Mouse (Mus musculus): ENCODE data around the gene Mr1.
A peak's percentile ranks its signal among the peaks of the same experiment; 100 is the strongest.
"Not testable (repeated sequence)": the region's sequence is repeated elsewhere in the genome, so short reads cannot be mapped to it uniquely, and the experiment has no call there.

The Mr1 gene

DNA sequence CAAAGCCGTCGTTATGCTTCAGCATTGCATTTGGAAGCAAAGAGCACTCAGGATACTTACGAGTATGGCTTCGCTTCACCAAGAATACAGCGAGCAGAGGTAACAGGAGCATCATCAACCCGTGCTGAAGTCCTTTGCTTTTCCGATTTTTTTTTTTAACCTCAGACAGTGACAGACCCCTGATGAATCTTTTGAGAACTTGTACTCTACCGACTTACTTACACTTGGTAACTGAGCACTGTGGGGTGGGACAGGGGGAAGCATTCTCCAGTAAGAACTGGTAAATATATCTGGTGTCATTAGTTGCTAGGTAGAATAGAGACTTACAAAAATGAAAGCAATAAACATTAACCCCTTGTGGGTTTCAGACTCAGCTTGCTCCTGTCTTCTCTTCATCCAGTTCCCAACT is at the start of gene Mr1:
Gene Mr1 (minus strand): TSS at position 243 of the 409 bp plus-strand sequence.
- no peak for DNase-seq (ENCODE audit: low spot score in 2 of 2)

DNA sequence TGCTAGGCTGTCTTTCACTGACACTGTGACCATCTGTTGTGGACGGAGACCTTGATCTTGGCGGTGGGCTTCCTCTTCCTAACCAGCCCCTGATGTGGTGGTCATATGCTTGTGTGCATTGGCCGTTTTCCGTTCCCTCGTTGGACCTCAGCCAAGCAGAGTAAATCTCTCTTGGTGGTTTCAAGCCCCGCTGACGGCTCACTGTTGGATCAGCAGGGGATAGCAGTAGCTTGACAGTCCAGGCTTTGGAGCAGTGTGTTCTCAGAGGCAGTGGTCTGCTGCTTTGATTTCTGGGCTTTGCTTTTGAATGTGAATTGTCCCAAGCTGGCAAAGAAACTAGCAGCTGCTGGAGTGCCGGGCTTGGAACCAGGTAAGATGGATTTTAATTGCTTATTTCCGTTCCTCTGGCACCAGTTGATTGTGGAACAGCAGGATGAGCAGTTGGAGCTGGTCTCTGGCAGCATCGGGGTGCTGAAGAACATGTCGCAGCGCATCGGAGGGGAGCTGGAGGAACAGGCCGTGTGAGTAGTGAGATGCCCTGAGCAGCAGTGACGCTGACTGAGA is 46.3 kb upstream of the Mr1 start:
- DNase-seq (ENCODE audit: low spot score in 2 of 2) = no peak

DNA sequence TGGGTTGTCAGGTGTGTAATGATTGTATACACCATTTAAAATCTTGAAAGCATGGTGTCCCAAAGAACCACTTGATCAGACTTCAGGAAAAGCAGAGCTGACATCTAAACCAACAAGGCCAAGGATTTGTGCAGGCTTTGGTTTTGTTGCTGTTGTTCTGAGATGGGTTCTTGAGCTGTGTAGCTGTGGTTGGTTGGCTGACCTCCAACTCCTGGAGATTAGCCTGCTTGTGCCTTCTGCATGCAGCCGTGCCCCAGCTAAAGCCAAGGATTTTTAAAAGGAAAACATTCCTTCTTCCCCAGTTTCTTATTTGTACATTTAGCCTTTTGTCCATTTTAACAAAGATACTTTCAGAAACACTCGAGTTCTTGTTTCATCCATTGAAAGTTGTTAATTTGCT is 45.1 kb upstream of the Mr1 start:
- no peak for DNase-seq (ENCODE audit: low spot score in 2 of 2)

DNA sequence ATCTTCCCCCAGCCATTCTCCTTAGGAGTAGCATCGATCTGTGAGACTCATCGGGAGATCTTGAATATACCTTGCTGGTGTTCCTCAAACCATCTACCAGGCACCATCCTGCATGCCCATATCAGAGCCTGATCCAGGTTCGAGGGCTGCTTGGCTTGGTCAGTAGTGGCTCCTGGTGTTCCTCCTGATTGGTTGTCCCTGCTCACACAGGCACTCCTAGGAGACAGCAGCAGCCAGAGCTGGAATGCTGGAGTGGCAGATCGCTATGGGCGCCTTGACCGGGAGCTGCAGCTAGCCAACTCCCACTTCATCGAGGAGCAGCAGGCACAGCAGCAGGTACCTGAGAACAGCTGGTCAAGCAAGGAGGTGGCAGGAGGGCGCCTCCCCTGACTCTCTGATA is 44.6 kb upstream of the Mr1 start:
- no peak for DNase-seq (ENCODE audit: low spot score in 2 of 2)

DNA sequence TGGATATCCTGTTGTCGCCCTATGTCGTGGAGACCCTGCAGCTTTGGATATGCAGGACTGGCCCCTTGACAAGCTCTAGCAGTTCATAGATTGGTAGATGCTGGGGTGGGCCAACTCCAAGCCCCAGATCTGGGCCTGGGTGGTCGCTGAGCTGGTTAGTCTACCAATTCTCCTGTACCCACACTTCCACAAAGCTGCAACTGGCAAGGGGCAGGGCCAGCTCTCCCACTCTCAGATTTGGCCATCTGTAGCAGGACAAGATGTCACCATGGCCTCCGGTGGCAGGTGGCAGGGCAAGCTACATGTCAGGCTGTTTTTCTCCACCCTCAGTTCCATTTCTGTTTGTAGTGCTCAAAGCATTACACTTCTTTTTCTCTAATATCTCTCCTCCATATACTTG is 42.0 kb upstream of the Mr1 start:
- DNase-seq (ENCODE audit: low spot score in 2 of 2) = no peak

DNA sequence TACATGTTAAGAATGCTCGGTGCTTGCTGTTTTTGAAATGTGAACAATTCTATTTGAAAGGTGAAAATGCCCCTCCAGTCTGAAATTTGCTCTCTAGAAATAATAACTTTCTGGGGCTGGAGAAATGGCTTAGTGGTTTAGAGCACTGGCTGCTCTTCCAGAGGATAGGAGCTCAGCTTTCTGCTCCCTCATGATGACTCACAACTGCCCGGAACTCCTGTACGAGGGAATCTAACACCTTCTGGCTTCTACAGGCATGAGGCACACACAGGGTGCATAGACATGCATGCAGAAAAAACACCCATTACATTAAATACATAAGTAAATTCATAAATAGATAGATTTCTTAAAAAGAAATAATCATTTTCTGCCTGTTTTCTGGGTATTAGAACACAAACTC is 37.6 kb upstream of the Mr1 start:
- DNase-seq (ENCODE audit: low spot score in 2 of 2) = no peak

DNA sequence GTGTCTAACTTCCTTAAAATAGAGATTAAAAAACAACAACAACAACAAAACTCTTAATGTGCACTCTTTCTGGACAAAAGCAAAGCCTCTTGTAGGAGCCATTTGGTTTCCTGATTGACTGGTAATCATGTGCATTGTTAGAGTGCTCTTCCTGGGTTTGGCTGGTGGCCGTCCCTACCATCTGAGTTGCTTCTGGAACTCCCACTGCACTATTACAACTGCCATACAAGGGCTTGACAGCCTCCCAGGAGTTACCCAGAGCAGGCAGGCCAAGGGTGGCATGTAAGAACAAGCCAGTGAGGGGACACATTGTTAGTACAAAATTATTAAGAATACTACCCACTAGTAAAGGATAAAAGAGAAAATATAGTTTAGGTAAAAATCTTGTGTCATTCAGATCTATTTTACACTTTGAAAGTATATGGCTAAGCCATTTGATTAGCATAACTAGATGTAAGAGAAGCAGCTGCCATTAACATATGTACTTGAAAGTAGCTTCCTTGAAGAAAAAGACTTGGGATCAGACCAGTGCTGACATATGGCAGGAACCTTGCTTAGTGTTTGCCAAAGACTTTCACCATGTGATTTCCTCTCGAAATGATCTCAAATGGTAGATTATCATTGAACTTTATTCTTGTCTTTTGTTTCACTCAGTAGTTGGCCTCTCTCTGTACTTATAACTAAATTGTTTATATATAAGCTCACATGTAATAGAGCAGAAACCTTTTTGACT is 31.7 kb upstream of the Mr1 start:
- DNase-seq (ENCODE audit: low spot score in 2 of 2) = no peak

DNA sequence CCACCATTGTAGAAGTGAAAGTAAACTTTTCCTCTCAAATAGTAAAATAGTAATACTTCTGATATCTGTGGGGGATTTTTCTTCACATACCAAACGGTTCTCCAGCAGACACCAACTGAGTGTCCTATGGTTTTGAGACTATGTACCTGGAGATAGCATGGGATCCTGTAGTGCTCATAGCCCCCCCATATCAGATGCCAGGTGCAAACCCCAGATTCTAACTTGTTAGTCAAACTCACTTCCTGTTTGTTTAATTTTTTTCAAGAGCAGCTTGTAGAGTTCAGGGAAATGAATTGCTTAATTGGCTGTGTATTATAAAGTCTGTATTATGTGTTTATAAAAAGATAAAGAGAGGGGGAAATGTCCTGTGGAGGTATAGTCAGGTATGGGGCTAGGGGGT is 27.8 kb upstream of the Mr1 start:
- DNase-seq (ENCODE audit: low spot score in 2 of 2) = no peak

DNA sequence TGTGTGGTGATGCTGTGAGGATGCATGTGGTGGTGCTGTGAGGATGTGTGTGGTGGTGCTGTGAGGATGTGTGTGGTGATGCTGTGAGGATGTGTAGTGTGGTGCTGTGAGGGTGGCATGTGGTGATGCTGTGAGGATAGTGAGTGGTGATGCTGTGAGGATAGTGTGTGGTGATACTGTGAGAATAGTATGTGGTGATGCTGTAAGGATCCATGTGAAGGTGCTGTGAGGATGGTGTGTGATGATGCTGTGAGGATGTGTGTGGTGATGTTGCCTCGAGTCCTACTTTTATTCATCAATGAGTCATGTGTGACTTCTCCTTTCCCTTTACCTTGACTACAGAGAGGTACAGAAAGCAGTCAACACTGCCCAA is 27.0 kb upstream of the Mr1 start:
- not testable (repeated sequence) for DNase-seq (ENCODE audit: low spot score in 2 of 2)

DNA sequence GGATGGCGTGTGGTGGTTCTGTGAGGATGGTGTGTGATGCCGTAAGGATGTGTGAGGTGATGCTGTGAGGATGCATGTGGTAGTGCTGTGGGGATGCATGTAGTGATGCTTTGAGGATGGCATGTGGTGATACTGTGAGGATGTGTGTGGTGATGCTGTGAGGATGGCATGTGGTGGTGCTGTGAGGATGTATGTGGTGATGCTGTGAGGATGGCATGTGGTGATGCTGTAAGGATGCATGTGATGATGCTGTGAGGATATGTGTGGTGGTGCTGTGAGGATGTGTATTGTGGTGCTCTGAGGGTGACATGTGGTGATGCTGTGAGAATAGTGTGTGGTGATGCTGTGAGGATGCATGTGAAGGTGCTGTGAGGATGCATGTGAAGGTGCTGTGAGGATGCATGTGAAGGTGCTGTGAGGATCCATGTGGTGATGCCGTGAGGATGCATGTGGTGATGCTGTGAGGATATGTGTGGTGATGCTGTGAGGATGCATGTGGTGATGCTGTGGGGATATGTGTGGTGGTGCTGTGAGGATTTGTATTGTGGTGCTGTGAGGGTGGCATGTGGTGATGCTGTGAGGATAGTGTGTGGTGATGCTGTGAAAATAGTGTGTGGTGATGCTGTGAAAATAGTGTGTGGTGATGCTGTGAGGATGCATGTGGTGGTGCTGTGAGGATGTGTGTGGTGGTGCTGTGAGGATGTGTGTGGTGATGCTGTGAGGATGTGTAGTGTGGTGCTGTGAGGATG is 26.5 kb upstream of the Mr1 start:
- DNase-seq (ENCODE audit: low spot score in 2 of 2) = no peak

DNA sequence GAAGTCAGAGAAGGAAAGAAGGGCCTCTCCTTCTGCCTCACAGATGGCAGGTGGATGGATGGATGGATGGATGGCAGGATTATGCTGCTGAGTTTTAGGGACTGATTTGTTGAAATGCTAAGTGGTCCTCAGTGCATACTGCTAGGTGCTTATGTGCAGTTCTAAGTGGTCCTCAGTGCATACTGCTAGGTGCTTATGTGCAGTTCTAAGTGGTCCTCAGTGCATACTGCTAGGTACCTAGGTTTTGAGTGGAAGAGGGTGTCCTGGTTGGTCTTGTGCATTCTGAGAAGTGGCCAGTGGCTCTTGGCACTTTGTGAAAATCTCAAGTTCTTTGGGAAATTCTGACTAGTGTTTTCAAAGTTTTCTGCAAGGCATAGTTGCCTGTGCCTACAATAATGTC is 23.3 kb upstream of the Mr1 start:
- no peak for DNase-seq (ENCODE audit: low spot score in 2 of 2)

DNA sequence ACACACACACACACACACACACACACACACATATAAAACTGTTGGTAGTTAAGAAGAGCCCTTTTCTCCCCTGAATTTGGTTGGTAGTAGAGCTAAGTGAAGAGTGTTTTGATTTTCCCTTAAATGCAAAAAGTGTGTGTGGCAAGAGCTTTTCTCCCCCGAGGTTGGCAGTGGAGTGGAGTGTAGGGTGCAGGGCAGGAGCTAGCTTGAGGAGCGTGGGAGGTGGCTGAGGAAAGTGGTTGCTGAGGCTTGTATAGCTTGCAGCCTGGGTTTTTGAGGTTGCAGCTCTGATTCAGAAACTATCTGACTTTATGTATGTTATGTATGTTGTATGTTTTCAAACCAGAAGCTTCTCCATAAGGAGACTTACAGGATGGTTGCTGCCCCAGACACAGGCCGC is 20.8 kb upstream of the Mr1 start:
- DNase-seq (ENCODE audit: low spot score in 2 of 2) = no peak

DNA sequence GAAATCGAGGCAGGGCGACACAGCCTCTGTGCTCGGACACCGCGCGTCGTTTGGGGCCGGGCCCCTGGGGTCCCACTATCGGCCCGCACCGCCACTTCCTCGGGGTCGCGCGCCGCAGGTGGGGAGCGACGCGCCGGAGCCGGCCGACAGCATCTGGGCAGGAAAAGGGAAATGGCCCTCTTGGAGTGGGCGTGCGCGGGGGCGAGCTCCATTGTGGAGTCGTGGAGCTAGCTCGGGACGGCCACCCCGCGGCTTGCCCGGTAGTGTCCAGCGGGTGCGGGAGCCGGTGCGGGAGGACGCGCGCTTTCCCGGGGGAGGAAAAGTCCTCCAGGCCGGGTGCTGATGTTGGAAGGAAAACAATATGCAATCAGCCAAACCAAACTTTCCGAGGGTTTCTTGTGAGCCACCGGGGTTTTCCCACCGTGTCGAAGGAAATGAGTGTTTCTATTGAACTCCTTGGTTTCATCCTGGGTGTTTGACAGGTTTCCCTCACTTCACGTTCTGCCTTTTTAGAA is 12.4 kb upstream of the Mr1 start:
- DNase-seq (ENCODE audit: low spot score in 2 of 2) = peak; percentile 14 to 50

DNA sequence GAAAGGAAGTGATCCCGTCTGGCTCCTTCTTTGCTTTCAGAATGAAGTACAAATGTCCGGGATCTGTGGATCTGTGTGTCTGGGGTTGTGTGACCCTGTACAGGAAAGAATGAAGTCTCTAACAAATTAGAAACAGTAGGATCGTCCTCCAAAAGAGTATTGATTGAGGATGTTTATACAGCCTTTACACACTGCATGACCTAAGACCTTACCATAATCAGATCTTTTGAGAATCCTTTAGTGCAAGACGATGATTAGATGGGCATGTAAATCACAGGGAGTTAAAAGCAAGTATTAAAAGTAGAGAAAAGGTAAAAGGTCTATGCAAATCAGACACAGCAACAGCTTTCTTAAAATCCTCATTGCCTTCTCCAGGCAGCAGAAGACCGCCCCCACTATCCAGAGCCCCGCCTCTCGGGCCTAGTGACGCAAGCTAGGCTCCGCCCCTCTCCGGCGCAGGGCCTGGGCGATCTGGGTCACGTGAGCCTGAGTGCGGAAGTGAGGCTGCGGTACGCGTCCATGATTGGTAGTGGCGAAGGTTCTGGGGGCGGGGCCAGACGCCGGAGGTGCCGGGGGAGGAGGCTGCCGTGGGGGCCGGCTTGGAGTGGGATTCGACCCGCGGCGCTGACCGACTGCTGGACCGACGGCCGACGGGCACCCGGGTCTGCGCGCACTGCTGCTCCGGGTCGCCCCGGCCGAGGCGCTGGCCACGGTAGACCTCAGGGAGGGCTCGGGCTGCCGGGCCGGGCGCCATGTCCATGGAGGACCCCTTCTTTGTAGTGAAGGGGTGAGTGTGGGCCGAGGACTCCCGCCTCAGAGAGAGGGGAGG is 11.7 kb upstream of the Mr1 start, which contains the start of gene Stx6:
Gene Stx6 (plus strand): TSS at position 575 of the 829 bp plus-strand sequence.
- peak; percentile 95 to 97 for DNase-seq (ENCODE audit: low spot score in 2 of 2)

DNA sequence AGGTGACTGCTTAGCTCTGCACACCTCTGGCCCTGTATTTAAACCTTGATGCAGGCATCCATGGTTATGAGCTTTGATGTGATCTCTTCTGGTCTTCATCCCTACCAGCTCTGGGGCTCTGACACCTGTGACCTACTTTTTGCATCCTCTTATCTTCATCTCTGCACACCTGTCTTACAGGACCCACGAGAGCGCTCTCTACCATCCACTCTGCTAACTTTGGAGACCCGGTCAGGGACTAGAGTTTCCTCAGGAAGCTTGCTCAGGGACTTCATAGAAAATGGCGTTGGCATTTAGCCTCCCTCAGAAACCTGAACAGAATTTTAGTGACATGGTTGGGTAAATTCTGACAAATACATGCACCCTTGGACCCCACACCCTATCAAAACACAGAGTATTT is 7.3 kb upstream of the Mr1 start:
- DNase-seq (ENCODE audit: low spot score in 2 of 2) = no peak

DNA sequence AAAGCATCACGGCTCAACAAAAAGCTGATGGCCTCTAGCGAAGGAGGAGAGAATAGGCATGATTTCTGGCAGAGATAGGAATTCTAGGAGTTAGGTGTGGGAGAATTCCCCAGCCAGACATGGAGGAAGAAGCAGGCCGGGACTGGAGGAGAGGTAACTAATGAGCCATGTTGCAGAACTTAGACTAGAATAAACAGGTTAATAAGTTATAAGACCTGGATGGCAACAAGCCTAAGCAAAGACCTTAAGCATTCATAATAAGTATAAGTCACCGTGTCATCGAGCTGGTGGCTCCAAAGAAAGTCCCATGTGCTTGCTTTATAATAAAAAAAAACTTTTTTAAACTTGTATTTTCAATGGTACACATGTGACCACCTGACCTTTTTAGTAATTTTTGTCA is 4.2 kb upstream of the Mr1 start:
- DNase-seq (ENCODE audit: low spot score in 2 of 2) = no peak

DNA sequence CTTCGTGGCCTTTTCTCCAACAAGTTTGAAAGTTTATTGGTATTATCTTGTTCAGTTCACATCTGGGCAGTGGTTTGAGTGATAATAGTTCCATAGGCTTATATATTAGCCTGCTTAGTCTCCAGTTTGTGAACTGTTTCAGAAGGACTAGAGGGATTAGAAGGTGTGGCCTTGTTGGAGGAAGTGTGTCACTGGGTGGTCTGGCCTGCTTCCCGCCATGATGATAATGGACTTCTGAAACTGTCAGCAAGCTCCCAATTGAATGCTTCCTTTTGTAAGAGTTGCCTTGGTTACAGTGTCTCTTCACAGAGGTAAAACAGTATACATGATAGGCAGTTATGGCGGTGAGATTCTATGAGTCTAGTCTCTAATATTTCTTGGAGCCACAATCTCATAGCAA is 2.8 kb upstream of the Mr1 start:
- no peak for DNase-seq (ENCODE audit: low spot score in 2 of 2)

DNA sequence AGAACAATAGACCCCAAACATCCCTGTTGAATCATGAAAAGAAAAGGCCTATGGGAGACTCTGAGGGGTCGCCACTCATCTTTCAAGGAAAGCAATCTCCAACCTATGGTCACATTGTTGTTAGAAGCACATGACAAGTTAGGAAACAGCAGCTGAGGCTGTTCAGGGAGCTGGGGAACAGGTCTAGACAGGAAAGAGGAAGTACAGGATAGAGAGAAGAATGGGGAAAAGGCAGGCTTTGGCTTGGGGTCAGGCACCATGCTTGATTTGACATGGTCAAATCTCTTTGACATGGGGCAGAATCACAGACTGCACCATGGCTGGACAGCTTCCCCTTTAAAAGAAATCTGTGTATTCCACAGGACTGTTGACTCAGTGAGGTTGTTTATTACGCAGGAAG is 614 bp upstream of the Mr1 start:
- DNase-seq (ENCODE audit: low spot score in 2 of 2) = no peak

DNA sequence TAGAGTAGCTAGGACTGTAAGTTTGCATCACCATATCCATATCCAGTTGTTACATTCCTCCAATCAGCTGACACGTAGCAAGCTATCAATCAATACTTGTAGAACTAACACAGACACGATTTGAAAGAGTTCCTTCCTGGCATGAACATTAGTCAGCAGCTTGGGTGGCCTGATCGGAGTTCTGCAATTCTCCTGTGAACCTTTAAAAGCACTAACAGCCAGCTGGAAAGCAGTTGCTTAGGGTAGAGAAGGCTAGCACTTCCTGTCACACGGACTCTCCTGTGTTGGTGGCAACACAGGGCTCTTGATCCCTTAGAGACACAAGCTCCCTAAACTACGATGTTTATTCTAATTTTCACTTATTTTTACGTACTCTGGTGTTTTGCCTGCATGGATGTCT is 994 bp downstream of the Mr1 start:
- DNase-seq (ENCODE audit: low spot score in 2 of 2) = no peak

DNA sequence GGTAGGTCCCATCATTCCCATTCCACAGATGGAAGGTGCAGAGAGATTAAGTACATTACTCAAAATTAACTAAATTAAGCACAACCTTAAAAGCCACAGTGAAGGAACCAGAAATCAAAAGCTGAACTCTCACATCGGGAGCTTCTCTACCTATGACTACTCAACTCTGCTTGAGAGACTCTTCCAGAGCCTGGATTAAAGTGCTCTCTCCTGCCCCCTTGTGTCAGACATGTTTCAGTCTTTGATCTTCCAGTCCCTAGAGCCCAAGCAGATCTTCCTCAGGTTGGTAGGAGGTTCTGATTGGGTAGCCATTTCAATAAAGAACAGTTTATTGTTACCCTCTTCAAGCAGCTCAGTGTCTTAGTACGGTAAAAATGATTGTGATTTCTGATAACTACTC is 6.5 kb downstream of the Mr1 start:
- no peak for DNase-seq (ENCODE audit: low spot score in 2 of 2)

DNA sequence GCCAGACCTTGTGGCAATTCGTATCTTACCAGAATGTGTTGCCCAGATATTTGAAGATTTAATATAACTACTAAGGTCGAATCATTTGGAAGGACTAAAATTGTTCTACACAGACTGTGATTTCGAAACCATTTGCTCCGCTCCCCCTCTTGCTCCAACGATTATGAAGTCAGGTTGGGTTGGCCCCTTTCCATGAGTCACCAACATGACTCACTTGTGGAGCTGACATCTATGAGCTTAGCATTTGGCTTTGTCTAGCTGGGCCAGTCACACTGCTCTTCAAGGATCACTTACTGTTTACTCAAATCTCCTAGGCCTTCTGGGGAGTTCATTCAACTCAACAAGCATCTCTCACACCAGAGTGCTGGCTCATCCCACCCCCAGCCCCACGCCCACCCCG is 7.8 kb downstream of the Mr1 start:
- peak in 1 of 2 experiments; percentile 81 for DNase-seq (ENCODE audit: low spot score in 2 of 2)

DNA sequence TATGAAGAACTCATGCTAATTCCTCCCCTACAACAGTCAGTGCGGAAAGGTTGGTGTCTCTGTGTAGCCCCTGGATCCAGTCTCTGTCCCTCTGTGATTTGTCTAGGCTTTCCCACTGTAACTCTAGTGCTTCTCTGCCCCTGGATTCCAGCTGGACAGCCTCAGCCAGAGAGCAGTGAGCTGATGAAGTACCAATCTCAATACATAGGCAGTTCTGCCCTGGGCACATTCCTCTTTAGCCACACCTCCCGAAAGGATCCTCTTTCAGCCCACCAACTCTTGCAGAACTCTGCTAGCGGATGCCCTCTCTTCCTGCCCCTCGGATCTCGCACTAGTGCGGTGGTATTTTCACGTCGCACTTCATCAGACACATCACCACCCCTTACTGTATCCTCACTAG is 11.7 kb downstream of the Mr1 start:
- DNase-seq (ENCODE audit: low spot score in 2 of 2) = no peak

Measured in urinary bladder, adult 18-20 months (tissue).